Mouse (Mus musculus): ENCODE results near the gene Minos1. TPM values are rescaled to one million over a fixed set of nuclear protein-coding genes. Genes with fewer than 3 reads are reported as not detected.

Minos1 gene
- polyA plus RNA-seq, 1 experiment from 2014 or later = 478 TPM

GRCm38 (mm10) chr4:139129806-139130700, 860 bp downstream of the Minos1 start:
- Histone ChIP-seq H3K4me3 (ENCODE audit: low read length) (peak overlapping the region; percentile 92), H3K9me3 (ENCODE audit: low read length) (no peaks in the 10 kb centered on the region), H3K27ac (ENCODE audit: low read length) (peak overlapping the region; percentile 95), H3K4me2 (replicated peaks; ENCODE audit: low read depth, low read length) (peak overlapping the region; percentile 78), H3K27me3 (ENCODE audit: insufficient read depth, low read length) (no peaks in the 10 kb centered on the region), H3K4me1 (ENCODE audit: insufficient read depth, low read length) (peaks cover 19% of the 10 kb centered on the region), H3K9ac (replicated peaks; ENCODE audit: low read length) (peak overlapping the region; percentile 91), H3K36me3 (ENCODE audit: insufficient read depth, low read length) (no peaks in the 10 kb centered on the region)
- 2% methylated on average over 57 of the region's 57 CpGs for WGBS
- ATAC-seq (ENCODE audit: low FRiP score, low TSS enrichment) = peak; percentile 62

DNA sequence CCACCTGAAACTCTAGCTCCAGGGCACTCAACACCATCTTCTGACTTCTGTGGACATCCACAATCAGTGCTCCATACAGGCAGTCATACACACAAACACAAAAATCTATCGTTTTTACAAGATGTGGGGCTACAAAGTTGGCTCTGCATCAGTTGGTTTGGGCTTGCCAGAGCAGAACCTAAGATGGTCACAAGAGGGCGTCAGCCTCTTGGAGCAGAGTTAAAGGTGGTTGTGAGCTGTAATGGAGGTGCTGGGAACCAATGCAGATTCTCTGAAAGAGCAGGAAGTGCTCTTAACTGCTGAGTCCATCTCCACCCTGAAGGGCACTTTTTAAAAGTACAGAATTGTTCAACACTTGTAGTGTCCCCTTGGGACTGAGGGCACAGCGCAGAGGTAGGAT, 4.4 kb downstream of the Minos1 start:
- 89% methylated on average over 3 of the region's 3 CpGs for WGBS
- Histone ChIP-seq H3K4me3 (ENCODE audit: low read length) (no peak overlapping the region), H3K27me3 (ENCODE audit: insufficient read depth, low read length) (no peaks in the 10 kb centered on the region), H3K4me2 (replicated peaks; ENCODE audit: low read depth, low read length) (no peak overlapping the region), H3K27ac (ENCODE audit: low read length) (no peak overlapping the region), H3K4me1 (ENCODE audit: insufficient read depth, low read length) (peaks cover 16% of the 10 kb centered on the region), H3K36me3 (ENCODE audit: insufficient read depth, low read length) (no peaks in the 10 kb centered on the region), H3K9ac (replicated peaks; ENCODE audit: low read length) (no peak overlapping the region), H3K9me3 (ENCODE audit: low read length) (no peaks in the 10 kb centered on the region)
- ATAC-seq (ENCODE audit: low FRiP score, low TSS enrichment) = no peak

DNA sequence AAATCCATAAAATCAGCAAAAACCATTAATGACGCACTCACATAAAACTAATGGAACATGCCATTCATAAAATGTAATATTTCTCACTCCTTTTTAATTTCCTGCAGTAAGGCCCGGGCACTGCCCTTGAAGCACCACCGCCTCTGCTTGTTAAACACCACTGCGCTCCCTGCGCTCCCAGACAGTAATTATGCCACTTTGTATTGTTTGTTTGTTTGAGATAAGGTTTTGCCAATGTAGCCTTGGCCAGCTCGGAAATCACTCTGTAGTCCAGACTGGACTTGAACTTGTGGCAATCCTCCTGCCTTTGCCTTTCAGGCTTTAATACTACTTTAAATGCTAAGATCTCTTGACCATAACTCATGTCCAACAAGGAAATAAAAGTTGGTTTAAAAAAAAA, 6.0 kb downstream of the Minos1 start:
- Histone ChIP-seq H3K27ac (ENCODE audit: low read length) (no peak overlapping the region), H3K4me1 (ENCODE audit: insufficient read depth, low read length) (peaks cover 29% of the 10 kb centered on the region), H3K36me3 (ENCODE audit: insufficient read depth, low read length) (no peaks in the 10 kb centered on the region), H3K9ac (replicated peaks; ENCODE audit: low read length) (no peak overlapping the region), H3K9me3 (ENCODE audit: low read length) (no peaks in the 10 kb centered on the region), H3K27me3 (ENCODE audit: insufficient read depth, low read length) (no peaks in the 10 kb centered on the region), H3K4me3 (ENCODE audit: low read length) (no peak overlapping the region), H3K4me2 (replicated peaks; ENCODE audit: low read depth, low read length) (no peak overlapping the region)
- 79% methylated on average over 6 of the region's 6 CpGs for WGBS
- ATAC-seq (ENCODE audit: low FRiP score, low TSS enrichment) = no peak

GRCm38 (mm10) chr4:139122557-139122956, 8.4 kb downstream of the Minos1 start:
- Histone ChIP-seq H3K36me3 (ENCODE audit: insufficient read depth, low read length) (no peaks in the 10 kb centered on the region), H3K27me3 (ENCODE audit: insufficient read depth, low read length) (no peaks in the 10 kb centered on the region), H3K9ac (replicated peaks; ENCODE audit: low read length) (no peak overlapping the region), H3K4me2 (replicated peaks; ENCODE audit: low read depth, low read length) (no peak overlapping the region), H3K27ac (ENCODE audit: low read length) (no peak overlapping the region), H3K9me3 (ENCODE audit: low read length) (no peaks in the 10 kb centered on the region), H3K4me1 (ENCODE audit: insufficient read depth, low read length) (peaks cover 18% of the 10 kb centered on the region), H3K4me3 (ENCODE audit: low read length) (no peak overlapping the region)
- no peak for ATAC-seq (ENCODE audit: low FRiP score, low TSS enrichment)
- WGBS = 91% methylated on average over 4 of the region's 4 CpGs

DNA sequence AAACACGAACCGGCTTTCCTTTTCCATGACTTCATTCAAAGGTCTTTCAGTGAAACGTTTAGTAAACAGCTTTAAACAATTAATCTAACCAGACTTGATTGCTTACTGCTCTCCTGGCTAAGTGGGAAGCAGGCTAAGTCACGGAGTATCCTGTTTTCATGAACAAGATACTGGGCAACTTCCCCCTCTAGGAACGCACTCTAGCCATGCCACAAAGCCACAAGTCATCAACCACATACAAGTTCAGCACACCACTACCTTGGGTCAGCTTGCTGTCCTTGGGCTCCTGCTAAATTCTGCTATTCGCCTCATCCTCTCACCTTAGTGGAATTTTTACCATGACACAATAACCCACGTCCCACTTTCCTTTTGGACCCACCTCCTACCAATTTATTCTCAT, 9.9 kb downstream of the Minos1 start:
- H3K4me2 ChIP-seq (replicated peaks; ENCODE audit: low read depth, low read length) = no peak overlapping the region
- no peaks in the 10 kb centered on the region for H3K27me3 ChIP-seq (ENCODE audit: insufficient read depth, low read length)
- no peak overlapping the region for H3K4me3 ChIP-seq (ENCODE audit: low read length)
- no peaks in the 10 kb centered on the region for H3K36me3 ChIP-seq (ENCODE audit: insufficient read depth, low read length)
- H3K9ac ChIP-seq (replicated peaks; ENCODE audit: low read length) = no peak overlapping the region
- H3K9me3 ChIP-seq (ENCODE audit: low read length) = no peaks in the 10 kb centered on the region
- ATAC-seq (ENCODE audit: low FRiP score, low TSS enrichment) = no peak
- 63% methylated on average over 7 of the region's 7 CpGs for WGBS
- 0 out of 2 replicates have a peak overlapping the region, but pooled peaks have one; percentile 31 for H3K27ac ChIP-seq (ENCODE audit: low read length)
- peaks cover 24% of the 10 kb centered on the region for H3K4me1 ChIP-seq (ENCODE audit: insufficient read depth, low read length)

DNA sequence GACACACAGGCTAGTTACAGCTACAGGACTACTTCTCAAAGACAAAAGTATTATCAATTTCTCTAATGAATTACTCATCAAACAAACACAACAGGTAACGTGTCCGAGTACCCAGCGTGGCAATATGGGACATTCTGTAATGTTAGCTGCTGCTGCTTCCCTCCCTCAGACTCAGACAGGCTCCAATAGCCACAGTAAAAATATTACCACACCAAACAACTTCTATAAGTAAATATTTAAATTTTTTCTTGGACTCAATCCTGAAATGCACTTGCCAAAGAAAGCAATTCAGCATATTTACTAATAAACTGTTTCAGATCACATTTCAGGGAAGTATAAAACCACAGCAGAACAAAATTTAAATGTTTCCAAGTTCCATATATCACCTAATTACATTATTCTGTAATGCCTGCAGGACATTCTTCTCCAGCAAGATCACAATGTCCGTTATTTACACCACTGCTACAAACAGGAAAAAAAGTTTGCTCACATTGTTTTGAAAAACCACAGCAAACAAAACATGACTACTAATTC, 10.6 kb downstream of the Minos1 start:
- no peak overlapping the region for H3K9ac ChIP-seq (replicated peaks; ENCODE audit: low read length)
- H3K4me3 ChIP-seq (ENCODE audit: low read length) = no peak overlapping the region
- no peak overlapping the region for H3K4me2 ChIP-seq (replicated peaks; ENCODE audit: low read depth, low read length)
- H3K4me1 ChIP-seq (ENCODE audit: insufficient read depth, low read length) = peaks cover 24% of the 10 kb centered on the region
- no peaks in the 10 kb centered on the region for H3K9me3 ChIP-seq (ENCODE audit: low read length)
- H3K36me3 ChIP-seq (ENCODE audit: insufficient read depth, low read length) = no peaks in the 10 kb centered on the region
- H3K27ac ChIP-seq (ENCODE audit: low read length) = peak overlapping the region; percentile 31; the same call in 1 of the 2 replicates
- 44% methylated on average over 4 of the region's 4 CpGs for WGBS
- ATAC-seq (ENCODE audit: low FRiP score, low TSS enrichment) = no peak
- no peaks in the 10 kb centered on the region for H3K27me3 ChIP-seq (ENCODE audit: insufficient read depth, low read length)

DNA sequence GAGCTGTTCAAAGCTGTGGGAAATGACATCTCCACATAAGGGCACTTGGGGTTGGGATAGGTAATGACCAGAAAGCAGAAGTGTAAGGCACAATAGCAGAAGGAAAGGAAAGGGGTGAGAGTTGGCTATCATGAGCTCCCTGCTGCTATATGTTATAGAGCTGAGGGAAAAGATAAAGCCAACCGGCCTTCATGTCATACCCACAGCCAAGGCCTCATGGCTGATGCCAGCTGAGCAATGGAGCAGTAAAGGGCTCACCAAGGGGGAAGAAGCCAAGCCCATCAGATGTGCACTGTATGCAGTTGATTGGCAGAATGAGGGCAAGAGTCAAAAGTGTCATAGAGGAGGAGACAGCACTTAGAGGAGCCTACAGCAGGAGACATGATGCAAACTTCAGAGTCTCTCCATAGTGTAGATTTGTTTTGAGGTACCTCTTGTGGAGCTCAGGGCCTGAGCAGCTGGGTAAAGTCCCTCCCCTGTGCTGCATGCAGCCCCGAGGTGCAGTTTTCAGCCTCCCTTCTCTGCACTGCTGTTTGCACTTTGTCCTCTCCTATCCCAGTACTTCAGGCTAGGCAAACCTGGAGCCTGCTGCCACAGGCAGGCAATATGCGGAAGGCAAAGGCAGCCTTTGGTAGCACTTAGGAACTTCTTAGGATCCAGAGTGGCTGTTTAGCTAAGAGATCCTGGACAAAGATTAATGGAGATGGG, 14.4 kb downstream of the Minos1 start:
- 82% methylated on average over 3 of the region's 3 CpGs for WGBS
- Histone ChIP-seq H3K9ac (replicated peaks; ENCODE audit: low read length) (no peak overlapping the region), H3K4me2 (replicated peaks; ENCODE audit: low read depth, low read length) (no peak overlapping the region), H3K9me3 (ENCODE audit: low read length) (no peaks in the 10 kb centered on the region), H3K36me3 (ENCODE audit: insufficient read depth, low read length) (no peaks in the 10 kb centered on the region), H3K4me3 (ENCODE audit: low read length) (no peak overlapping the region), H3K27ac (ENCODE audit: low read length) (0 out of 2 replicates have a peak overlapping the region, but pooled peaks have one; percentile 26), H3K4me1 (ENCODE audit: insufficient read depth, low read length) (peaks cover 38% of the 10 kb centered on the region), H3K27me3 (ENCODE audit: insufficient read depth, low read length) (no peaks in the 10 kb centered on the region)
- ATAC-seq (ENCODE audit: low FRiP score, low TSS enrichment) = no peak

- Histone ChIP-seq H3K4me2 (replicated peaks; ENCODE audit: low read depth, low read length) (no peak overlapping the region), H3K4me1 (ENCODE audit: insufficient read depth, low read length) (peaks cover 39% of the 10 kb centered on the region), H3K4me3 (ENCODE audit: low read length) (no peak overlapping the region), H3K9me3 (ENCODE audit: low read length) (no peaks in the 10 kb centered on the region), H3K27me3 (ENCODE audit: insufficient read depth, low read length) (no peaks in the 10 kb centered on the region), H3K36me3 (ENCODE audit: insufficient read depth, low read length) (no peaks in the 10 kb centered on the region), H3K27ac (ENCODE audit: low read length) (no peak overlapping the region), H3K9ac (replicated peaks; ENCODE audit: low read length) (no peak overlapping the region)
- ATAC-seq (ENCODE audit: low FRiP score, low TSS enrichment) = no peak
- WGBS = 94% methylated on average over 5 of the region's 5 CpGs
Measured at GRCm38 (mm10) chr4:139115721-139116120, 15.2 kb downstream of the Minos1 start.

DNA sequence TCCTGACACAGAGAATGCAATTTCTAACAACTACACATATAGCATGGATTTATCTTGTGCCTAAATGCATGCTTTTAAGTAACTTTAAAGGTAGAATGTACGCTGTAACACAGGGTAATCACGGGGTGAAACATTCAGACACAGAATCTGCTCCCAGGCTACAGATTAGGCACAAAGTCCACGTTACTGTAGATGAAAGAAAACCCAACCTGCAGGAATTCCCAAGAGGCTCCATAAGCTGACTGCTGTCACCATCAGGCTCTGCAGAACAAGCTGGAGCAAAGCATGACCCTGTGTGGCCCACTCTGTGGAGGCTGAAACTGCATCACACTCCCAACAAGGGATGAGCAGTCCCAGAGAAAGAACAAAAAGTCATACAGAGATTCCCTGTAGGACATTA, 18.4 kb downstream of the Minos1 start:
- H3K4me3 ChIP-seq (ENCODE audit: low read length) = no peak overlapping the region
- no peaks in the 10 kb centered on the region for H3K27me3 ChIP-seq (ENCODE audit: insufficient read depth, low read length)
- H3K27ac ChIP-seq (ENCODE audit: low read length) = peak overlapping the region; percentile 89; the same call in 1 of the 2 replicates
- WGBS = 66% methylated on average over 3 of the region's 3 CpGs
- ATAC-seq (ENCODE audit: low FRiP score, low TSS enrichment) = no peak
- no peaks in the 10 kb centered on the region for H3K9me3 ChIP-seq (ENCODE audit: low read length)
- H3K36me3 ChIP-seq (ENCODE audit: insufficient read depth, low read length) = no peaks in the 10 kb centered on the region
- peaks cover 36% of the 10 kb centered on the region for H3K4me1 ChIP-seq (ENCODE audit: insufficient read depth, low read length)
- no peak overlapping the region for H3K9ac ChIP-seq (replicated peaks; ENCODE audit: low read length)
- H3K4me2 ChIP-seq (replicated peaks; ENCODE audit: low read depth, low read length) = no peak overlapping the region
